25 mouse cellular contexts compared by ENCODE assay signal in the genomic region with DNA sequence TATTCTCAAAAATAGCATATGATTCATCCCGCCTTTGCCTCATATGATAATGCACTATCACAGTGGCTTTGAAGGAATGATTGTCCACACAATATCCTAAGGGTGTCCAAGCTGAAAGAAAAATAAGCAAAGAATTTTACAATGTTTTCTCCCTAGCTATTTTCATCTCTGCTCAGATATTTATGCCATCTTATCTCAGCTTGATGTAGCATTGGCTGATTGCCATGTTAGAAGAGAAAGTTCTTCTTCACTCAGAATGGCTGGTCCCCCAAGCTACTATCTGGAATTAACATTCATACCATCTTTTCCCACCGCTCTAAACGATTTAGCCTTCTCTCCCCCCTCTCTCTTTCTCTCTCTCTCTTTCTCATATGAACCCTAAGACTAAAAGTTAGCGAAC.
"Had no signal": no experiment of that assay in that cellular context is flagged by ENCODE, and none has a peak within 500 bp of the region (broad histone marks: within the 10 kb centered on the region; RNA-seq: fewer than 3 reads in every experiment).

No protein-coding gene starts in this region.

- H3K36me3 ChIP-seq: heart, embryonic 15.5 days; intestine, embryonic 15.5 days had no signal

- H3K27ac ChIP-seq: heart, adult 2 months; heart, embryonic 13.5 days; heart, embryonic 15.5 days; hindbrain, embryonic 13.5 days; intestine, embryonic 15.5 days; limb, embryonic 13.5 days; limb, embryonic 15.5 days had no signal

- ATAC-seq: forebrain, postnatal 0 days; hindbrain, embryonic 16.5 days; inflammation-experienced regulatory T-cells, adult 6 months; intestine, embryonic 15.5 days; intestine, postnatal 0 days had no signal

- H3K4me1 ChIP-seq: hindbrain, embryonic 13.5 days had no signal

- DNase-seq: forebrain, postnatal 0 days; gastrocnemius, postnatal 14 days; gastrocnemius, postnatal 36 days; heart, adult 11 months; heart, adult 2 months; heart, postnatal 14 days; heart, postnatal 36 days; kidney, adult 18-20 months; kidney, adult 8-10 months; kidney, postnatal 10 days; kidney, postnatal 25 days; kidney, postnatal 4 days; layer of hippocampus, adult 9-11 months; layer of hippocampus, postnatal 36 days; left cerebral cortex, postnatal 4 days had no signal

- H3K27me3 ChIP-seq: heart, embryonic 13.5 days; heart, embryonic 15.5 days; hindbrain, embryonic 13.5 days; intestine, embryonic 15.5 days; limb, embryonic 13.5 days; limb, embryonic 15.5 days had no signal

- H3K9me3 ChIP-seq: heart, embryonic 13.5 days; heart, embryonic 15.5 days; hindbrain, embryonic 13.5 days; intestine, embryonic 15.5 days; limb, embryonic 13.5 days; limb, embryonic 15.5 days had no signal

- H3K4me2 ChIP-seq: heart, embryonic 11.5 days; heart, embryonic 13.5 days; heart, embryonic 15.5 days; hindbrain, embryonic 13.5 days; intestine, embryonic 15.5 days; limb, embryonic 13.5 days; limb, embryonic 15.5 days had no signal

- H3K9ac ChIP-seq: forebrain, postnatal 0 days; heart, embryonic 13.5 days; heart, embryonic 15.5 days; hindbrain, embryonic 13.5 days; intestine, embryonic 15.5 days; limb, embryonic 13.5 days; limb, embryonic 15.5 days had no signal

- H3K4me3 ChIP-seq: heart, adult 2 months; heart, embryonic 13.5 days; heart, embryonic 15.5 days; hindbrain, embryonic 13.5 days; intestine, embryonic 15.5 days; limb, embryonic 13.5 days; limb, embryonic 15.5 days had no signal
